Mouse (Mus musculus): ENCODE results near the gene Nek9. TPM values are rescaled to one million over a fixed set of nuclear protein-coding genes. Genes with fewer than 3 reads are reported as not detected.

The Nek9 gene
- total RNA-seq, 4 experiments from 2014 or later, result 37.2 to 40.5 (median 38.7) TPM

- DNase-seq (ENCODE audit: low spot score in 2 of 2), result no peak
Observed at GRCm38 (mm10) chr12:85264940-85265339, 74.2 kb downstream of the Nek9 start.

GRCm38 (mm10) chr12:85264531-85264930, 74.6 kb downstream of the Nek9 start:
- DNase-seq (ENCODE audit: low spot score in 2 of 2), result no peak

- DNase-seq (ENCODE audit: low spot score in 2 of 2), result no peak
Observed at GRCm38 (mm10) chr12:85263190-85263589, 76.0 kb downstream of the Nek9 start.

GRCm38 (mm10) chr12:85262489-85262888, 76.7 kb downstream of the Nek9 start:
- no peak for DNase-seq (ENCODE audit: low spot score in 2 of 2)

GRCm38 (mm10) chr12:85257008-85257639, 82.0 kb downstream of the Nek9 start:
- no peak for DNase-seq (ENCODE audit: low spot score in 2 of 2)

- DNase-seq (ENCODE audit: low spot score in 2 of 2), result no peak
Observed at GRCm38 (mm10) chr12:85256074-85256751, 82.9 kb downstream of the Nek9 start.

GRCm38 (mm10) chr12:85252083-85252482, 87.1 kb downstream of the Nek9 start:
- no peak for DNase-seq (ENCODE audit: low spot score in 2 of 2)

Other genes starting within 250 kb of the Nek9 start
- gene Prox2, start 228.6 kb downstream of the Nek9 start, total RNA-seq (2022), result 1 to 10 TPM; 2.8 to 3.3 (median 3.1) TPM
- gene Dlst, start 228.5 kb downstream of the Nek9 start, total RNA-seq (2022), result 100 to 1,000 TPM; 140 to 155 (median 152) TPM
- gene Rps6kl1, start 188.1 kb downstream of the Nek9 start, total RNA-seq (2022), result 10 to 100 TPM; 35.0 to 37.6 (median 36.6) TPM
- gene Pgf, start 161.6 kb downstream of the Nek9 start, total RNA-seq (2022), result 1 to 10 TPM; 2.1 to 4.4 (median 3.1) TPM
- 10 to 100 TPM; 64.0 to 73.3 (median 68.1) TPM for gene Eif2b2, start 119.9 kb downstream of the Nek9 start, total RNA-seq (2022)
- gene Mlh3, start 68.8 kb downstream of the Nek9 start, total RNA-seq (2022), result 10 to 100 TPM; 16.1 to 20.8 (median 17.1) TPM
- 10 to 100 TPM; 28.9 to 36.7 (median 30.1) TPM for gene Acyp1, start 50.9 kb downstream of the Nek9 start, total RNA-seq (2022)
- 1 to 10 TPM; 2.6 to 3.3 (median 3.0) TPM for gene Zc2hc1c, start 50.8 kb downstream of the Nek9 start, total RNA-seq (2022)
- gene Tmed10, start 35.5 kb upstream of the Nek9 start, total RNA-seq (2022), result 100 to 1,000 TPM; 169 to 181 (median 175) TPM
- gene Fos, start 134.5 kb upstream of the Nek9 start, total RNA-seq (2022), result 10 to 100 TPM in 3 of 4 experiments, 1 to 10 TPM in 1; 5.8 to 37.3 (median 25.8) TPM